8 mouse cellular contexts compared by ENCODE assay signal in the genomic region with DNA sequence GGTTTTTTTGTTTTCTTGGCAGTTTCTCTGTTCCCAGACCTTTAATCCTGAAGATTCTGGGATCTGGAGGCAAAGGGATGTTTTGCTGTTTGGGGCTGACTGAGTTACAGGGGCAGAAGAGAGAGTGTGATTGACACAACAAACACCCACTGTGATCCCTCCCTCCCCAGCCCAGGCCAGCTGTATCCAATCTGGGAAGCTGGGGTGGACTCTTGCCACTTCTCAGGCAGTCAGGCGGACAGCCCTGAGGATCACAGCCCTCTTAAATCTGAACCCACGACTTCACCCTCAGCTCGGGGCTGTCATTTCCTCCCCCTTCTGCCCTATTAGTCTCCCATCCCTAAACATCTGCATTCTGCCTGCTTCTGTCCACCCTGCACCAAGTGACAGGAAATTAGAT. TPM values are rescaled to one million over a fixed set of nuclear protein-coding genes. Genes with fewer than 3 reads are reported as not detected.
DNase-seq lines count a peak whose midpoint lies in the region; ATAC-seq lines count a peak whose summit lies in the region.

No protein-coding gene starts in this region.

- intact Hi-C loops in heart, postnatal 25 days (cut with DNase I), result no loop called here

- no peaks in the 10 kb centered on the region for H3K9me3 ChIP-seq in heart, embryonic 15.5 days (replicated peaks)

- H3K36me3 ChIP-seq in heart, embryonic 15.5 days, result no peaks in the 10 kb centered on the region

- ATAC-seq in heart, embryonic 15.5 days (replicated peaks; ENCODE audit: insufficient number of reproducible peaks, insufficient read depth, low FRiP score, low read depth), result no peak

- no peak overlapping the region for H3K4me3 ChIP-seq in heart, embryonic 15.5 days

- H3K27ac ChIP-seq in heart, embryonic 15.5 days, result peak overlapping the region; percentile 26

- H3K9ac ChIP-seq in heart, embryonic 15.5 days, result no peak overlapping the region

- DNase-seq in heart, adult 18-20 months, result peak; percentile 15 to 41
- no peak for DNase-seq in heart, postnatal 25 days (ENCODE audit: low spot score)
- DNase-seq in kidney, postnatal 36 days, result peak; percentile 18 to 35
- peak; percentile 41 for DNase-seq in neural tube, embryonic 10.5 days (ENCODE audit: extremely low spot score, low spot score)
- DNase-seq in thymus, postnatal 10 days (ENCODE audit: low spot score in 2 of 2), result no peak
- DNase-seq in left cerebral cortex, adult 18-20 months (ENCODE audit: low spot score in 2 of 2), result no peak
- DNase-seq in cerebellum, adult 11 months, result no peak

- H3K4me1 ChIP-seq in heart, embryonic 15.5 days (replicated peaks), result peaks cover 18% of the 10 kb centered on the region

- 31% methylated on average over 3 of the region's 3 CpGs for WGBS in heart, embryonic 15.5 days

- H3K27me3 ChIP-seq in heart, embryonic 15.5 days, result no peaks in the 10 kb centered on the region

- no peak overlapping the region; the same call in 1 of the 2 replicates for H3K4me2 ChIP-seq in heart, embryonic 15.5 days

RNA-seq across cellular contexts. Expression of a gene that starts 55.7 kb away (rescaled TPM):
- 1 to 10 TPM; 4.7 to 5.5 TPM for total RNA-seq in heart, adult 18-20 months (2021)
- total RNA-seq in heart, postnatal 25 days (2021), result 1 to 10 TPM; 6.4 to 6.9 TPM
- 7.0 and 9.2 TPM in 2 replicates for polyA plus RNA-seq in heart, embryonic 15.5 days (2015; fragmentation: Nextera tagmentation; extraction: Ambion mirVana)
- total RNA-seq in left cerebral cortex, adult 18-20 months (2021), result 10 to 100 TPM; 37.8 to 40.1 TPM

Comparison
In these comparisons a context has a peak if more than half of its experiments do, and no peak if none do; other contexts are left out.
1. DNase-seq: peak in heart, adult 18-20 months (2 of 2), kidney, postnatal 36 days (2 of 2) and neural tube, embryonic 10.5 days (single experiment); none in heart, postnatal 25 days (single experiment), thymus, postnatal 10 days (0 of 2), left cerebral cortex, adult 18-20 months (0 of 2) and cerebellum, adult 11 months (single experiment).
2. RNA of a gene that starts 55.7 kb away (total RNA-seq): 37.8 to 40.1 TPM in left cerebral cortex, adult 18-20 months; 6.4 to 6.9 TPM in heart, postnatal 25 days and 4.7 to 5.5 TPM in heart, adult 18-20 months; every median in the first group is over 4 times any median in the second.